Mouse (Mus musculus) heart, postnatal 0 days (tissue): ENCODE results near the gene Mdfi. TPM values are rescaled to one million over a fixed set of nuclear protein-coding genes. Genes with fewer than 3 reads are reported as not detected.

Source experiments
- ATAC-seq: fragments of 200-750 bp; cut with Nextera tagmentation; 2 replicates; pipeline ENCODE4 v1.8.0; 2017; ENCODE audit warnings: low read depth, moderate number of reproducible peaks, moderate library complexity; ENCODE audit not compliant: insufficient read depth
- DNase-seq: peaks from one replicate; pipeline ENCODE4 v3.0.0-alpha.2; 2016; ENCODE audit warnings: low spot score
- H3K27ac ChIP-seq: fragments of 300-500 bp; sonication (generic); 2 replicates; pipeline ENCODE4 v1.5.1; 2014; ENCODE audit warnings: low read depth, mild to moderate bottlenecking
- H3K27me3 ChIP-seq: fragments of 300-500 bp; sonication (generic); 2 replicates; pipeline ENCODE4 v1.6.1; 2014; ENCODE audit warnings: low read length, mixed read lengths; ENCODE audit not compliant: control insufficient read depth, insufficient read depth
- H3K36me3 ChIP-seq: fragments of 300-500 bp; sonication (generic); replicated peaks from 2 replicates; pipeline ENCODE4 v1.6.1; 2014; ENCODE audit warnings: low read length, mixed read lengths; ENCODE audit not compliant: control insufficient read depth, insufficient read depth
- H3K4me1 ChIP-seq: fragments of 300-500 bp; sonication (generic); 2 replicates; pipeline ENCODE4 v1.6.1; 2014; ENCODE audit warnings: antibody characterized with exemption; ENCODE audit not compliant: control insufficient read depth, insufficient read depth
- H3K4me2 ChIP-seq: fragments of 300-500 bp; sonication (generic); 2 replicates; pipeline ENCODE4 v1.6.1; 2014; ENCODE audit warnings: low read depth, mild to moderate bottlenecking, low read length, moderate library complexity
- H3K4me3 ChIP-seq: fragments of 300-500 bp; sonication (generic); 2 replicates; pipeline ENCODE4 v1.5.1; 2014; ENCODE audit warnings: low read depth, low read length
- H3K9ac ChIP-seq: fragments of 300-500 bp; sonication (generic); replicated peaks from 2 replicates; pipeline ENCODE4 v1.6.1; 2014; ENCODE audit warnings: low read depth, low read length, mixed read lengths
- H3K9me3 ChIP-seq: fragments of 300-500 bp; sonication (generic); replicated peaks from 2 replicates; pipeline ENCODE4 v1.6.1; 2016; ENCODE audit warnings: low read length; ENCODE audit not compliant: control insufficient read depth
- CTCF ChIP-seq: IDR thresholded peaks from 2 replicates; pipeline ENCODE4 v1.5.1; 2016; ENCODE audit warnings: antibody characterized with exemption, control low read depth, low read depth
- EP300 ChIP-seq: IDR thresholded peaks from 2 replicates; pipeline ENCODE4 v1.6.1; 2016; ENCODE audit warnings: antibody characterized with exemption, low read depth
- WGBS: fragments of 180-500 bp; shearing (Covaris S2); extraction: QIAGEN DNeasy Blood & Tissue Kit; methylation state at CpG from one replicate; pipeline ENCODE4 v1.1.7; 2014; 5-methylcytosine and 5-hydroxymethylcytosine counted together
- polyA plus RNA-seq: library from polyadenylated mRNA; unstranded; fragments of >200 nt; fragmentation: Nextera tagmentation; extraction: Ambion mirVana; gene quantifications from 2 replicates; pipeline ENCODE4 v1.2.1, GENCODE M21; 2015
- total RNA-seq: library from RNA; depleted of rRNA; stranded (reverse); fragments of >200 nt; gene quantifications from 2 replicates; pipeline ENCODE4 v1.2.3, GENCODE M21; 2014; ENCODE audit warnings: low replicate concordance

Mdfi gene
- total and polyA plus RNA-seq, 2 experiments from 2014 or later, result 6.2 to 64.6 TPM

- H3K9ac ChIP-seq, result no peak overlapping the region
- DNase-seq, result no peak
- no peak for TF ChIP-seq CTCF
- no peak for TF ChIP-seq EP300
- ATAC-seq, result no peak
- no peaks in the 10 kb centered on the region for H3K36me3 ChIP-seq
- H3K27ac ChIP-seq, result no peak overlapping the region
- H3K4me1 ChIP-seq, result peaks cover 5% of the 10 kb centered on the region; the same call in 1 of the 2 replicates
- no peak overlapping the region for H3K4me3 ChIP-seq
- peaks cover 5% of the 10 kb centered on the region; the same call in 1 of the 2 replicates for H3K9me3 ChIP-seq
- no peak overlapping the region for H3K4me2 ChIP-seq
- WGBS, result 59% methylated on average over 6 of the region's 6 CpGs
- H3K27me3 ChIP-seq, result no peaks in the 10 kb centered on the region
Measured at GRCm38 (mm10) chr17:47773604-47774003, 60.9 kb downstream of the Mdfi start.

DNA sequence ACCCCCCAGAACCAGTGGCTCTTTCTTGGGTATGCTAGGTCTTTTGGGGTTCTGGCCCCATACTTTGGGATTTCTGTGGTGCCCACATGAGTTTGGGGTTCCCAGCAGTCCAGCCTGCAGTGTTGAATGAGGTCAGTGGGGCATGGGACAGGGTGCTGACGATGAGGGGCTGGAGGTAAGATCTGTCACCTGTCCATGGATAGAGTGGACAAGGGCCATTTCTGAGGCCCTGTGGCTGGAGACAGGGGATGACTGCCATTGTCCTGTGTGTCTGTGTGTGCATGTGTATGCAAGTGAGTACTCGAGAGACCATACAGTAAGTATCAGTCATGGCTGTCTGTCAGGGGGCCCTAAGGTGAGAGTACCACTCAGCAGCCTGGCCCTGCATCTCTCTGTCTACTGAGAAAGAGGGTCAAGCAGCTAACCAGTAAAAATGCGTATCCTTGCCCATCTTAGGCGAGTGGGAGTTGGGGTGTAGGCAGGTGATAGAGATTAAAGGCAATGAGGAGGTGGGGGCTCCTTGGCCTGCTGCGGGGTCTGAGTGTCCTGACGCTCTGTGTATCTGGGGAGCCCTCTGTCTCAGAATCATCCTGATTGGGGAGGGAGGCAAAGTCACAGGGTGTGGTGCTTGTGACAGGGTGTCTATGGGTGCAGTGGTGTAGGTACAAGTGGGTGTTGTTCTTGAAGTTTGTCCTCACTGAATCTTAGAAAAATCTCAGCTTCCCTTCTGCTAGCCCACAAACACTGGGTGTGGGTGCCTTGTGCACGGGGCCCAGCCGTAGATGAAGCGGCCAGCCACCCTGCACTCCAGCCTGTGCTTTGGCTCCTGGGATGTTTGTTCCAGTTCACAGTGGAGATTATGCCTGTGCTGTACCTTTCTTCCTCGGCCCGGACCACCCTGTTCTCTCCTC is 64.8 kb downstream of the Mdfi start:
- H3K9ac ChIP-seq, result no peak overlapping the region
- peaks cover 12% of the 10 kb centered on the region; the same call in 1 of the 2 replicates for H3K4me1 ChIP-seq
- no peak for DNase-seq
- H3K9me3 ChIP-seq, result peaks cover 5% of the 10 kb centered on the region; the same call in 1 of the 2 replicates
- 0 out of 2 replicates have a peak overlapping the region, but pooled peaks have one; percentile 39 for H3K27ac ChIP-seq
- no peaks in the 10 kb centered on the region for H3K27me3 ChIP-seq
- 0 out of 2 replicates have a peak, but pooled peaks cover 4% of the 10 kb centered on the region for H3K36me3 ChIP-seq
- WGBS, result 84% methylated on average over 11 of the region's 11 CpGs
- no peak for TF ChIP-seq EP300
- TF ChIP-seq CTCF, result no peak
- no peak overlapping the region for H3K4me2 ChIP-seq
- no peak for ATAC-seq
- no peak overlapping the region for H3K4me3 ChIP-seq

- H3K9ac ChIP-seq, result no peak overlapping the region
- peaks cover 14% of the 10 kb centered on the region for H3K4me1 ChIP-seq
- H3K27ac ChIP-seq, result peak overlapping the region; percentile 39; the same call in 1 of the 2 replicates
- peak; percentile 66 for ATAC-seq
- H3K4me3 ChIP-seq, result no peak overlapping the region
- no peaks in the 10 kb centered on the region for H3K27me3 ChIP-seq
- H3K4me2 ChIP-seq, result peak overlapping the region; percentile 18; the same call in 1 of the 2 replicates
- H3K36me3 ChIP-seq, result 0 out of 2 replicates have a peak, but pooled peaks cover 4% of the 10 kb centered on the region
- no peak for DNase-seq
- 22% methylated on average over 12 of the region's 12 CpGs for WGBS
- H3K9me3 ChIP-seq, result peaks cover 5% of the 10 kb centered on the region; the same call in 1 of the 2 replicates
- TF ChIP-seq CTCF (peak; percentile 36), EP300 (no peak)
Measured at GRCm38 (mm10) chr17:47768707-47769276, 65.7 kb downstream of the Mdfi start.

DNA sequence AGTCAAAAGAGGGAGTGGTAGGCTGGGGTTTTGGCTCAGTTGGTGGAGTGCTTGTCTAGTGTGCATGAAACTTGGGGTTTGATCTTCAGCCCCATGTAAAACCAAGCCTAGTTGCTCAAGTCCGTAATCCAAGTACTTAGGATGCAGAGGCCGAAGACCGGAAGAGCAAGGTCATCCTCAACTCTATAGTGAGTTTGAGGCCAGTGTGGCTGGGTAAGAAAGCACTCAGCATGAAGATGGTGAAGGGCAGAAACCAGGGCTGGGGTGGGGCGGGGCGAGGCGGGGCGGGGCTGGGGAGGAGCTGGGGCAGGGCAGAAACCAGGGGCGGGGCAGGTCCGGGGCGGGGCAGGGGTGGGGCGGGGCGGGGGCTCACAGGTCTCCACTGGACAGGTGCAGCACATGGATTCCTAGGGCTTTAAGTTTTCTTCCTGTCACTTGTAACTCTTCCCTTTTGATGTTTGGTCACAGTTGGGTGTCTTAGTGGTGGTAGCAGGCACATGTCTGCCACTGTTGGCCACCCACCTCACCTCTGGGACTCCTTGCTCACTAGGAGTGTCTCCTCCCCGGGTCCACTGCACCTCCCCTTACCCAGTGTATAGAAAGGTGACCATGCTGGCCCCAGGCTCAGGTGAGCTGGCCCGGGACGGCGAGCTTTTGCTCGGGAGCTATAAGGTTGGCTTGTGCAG is 66.9 kb downstream of the Mdfi start:
- 53% methylated on average over 17 of the region's 17 CpGs for WGBS

GRCm38 (mm10) chr17:47767081-47767455 is 67.4 kb downstream of the Mdfi start:
- Histone ChIP-seq H3K4me2 (no peak overlapping the region), H3K9me3 (peaks cover 3% of the 10 kb centered on the region; the same call in 1 of the 2 replicates), H3K9ac (no peak overlapping the region), H3K4me1 (peaks cover 31% of the 10 kb centered on the region), H3K4me3 (no peak overlapping the region), H3K36me3 (0 out of 2 replicates have a peak, but pooled peaks cover 4% of the 10 kb centered on the region), H3K27me3 (no peaks in the 10 kb centered on the region), H3K27ac (no peak overlapping the region)
- TF ChIP-seq EP300 (no peak), CTCF (no peak)
- ATAC-seq (no peak), DNase-seq (no peak)
- 73% methylated on average over 2 of the region's 2 CpGs for WGBS

More for the DNA sequence above, 66.9 kb downstream of the Mdfi start:
- Histone ChIP-seq H3K4me2 (no peak overlapping the region), H3K9me3 (peaks cover 5% of the 10 kb centered on the region; the same call in 1 of the 2 replicates), H3K27ac (no peak overlapping the region), H3K4me1 (peaks cover 26% of the 10 kb centered on the region), H3K36me3 (0 out of 2 replicates have a peak, but pooled peaks cover 4% of the 10 kb centered on the region), H3K9ac (no peak overlapping the region), H3K4me3 (no peak overlapping the region), H3K27me3 (no peaks in the 10 kb centered on the region)
- ATAC-seq (no peak), DNase-seq (no peak)
- TF ChIP-seq EP300 (no peak), CTCF (no peak)
